In genomic region chr9:100984381-100985310, GRCm38 (mm10) we compare ENCODE assay signal across 19 mouse cellular contexts. TPM values are rescaled to one million over a fixed set of nuclear protein-coding genes. Genes with fewer than 3 reads are reported as not detected.
DNase-seq lines count a peak whose midpoint lies in the region; ATAC-seq and TF ChIP-seq lines count a peak whose summit lies in the region.
"Had no signal": no experiment of that assay in that cellular context is flagged by ENCODE, and none has a peak within 500 bp of the region (broad histone marks: within the 10 kb centered on the region; RNA-seq: fewer than 3 reads in every experiment).

No protein-coding gene starts in this region.

- 94% methylated on average over 25 of the region's 25 CpGs for WGBS in midbrain, embryonic 11.5 days
- 96% methylated on average over 25 of the region's 25 CpGs for WGBS in midbrain, postnatal 0 days
- WGBS in intestine, postnatal 0 days: 82% methylated on average over 25 of the region's 25 CpGs

- no peak for ATAC-seq in midbrain, embryonic 11.5 days (ENCODE audit: low FRiP score)
- ATAC-seq in midbrain, postnatal 0 days (ENCODE audit: low FRiP score): no peak
- 0 out of 2 replicates have a peak, but pooled peaks have one; percentile 46 for ATAC-seq in erythroblast, adult 5-6 weeks (replicated peaks; ENCODE audit: low FRiP score, poor library complexity, severe bottlenecking)
- ATAC-seq in intestine, postnatal 0 days: peak; percentile 95
- ATAC-seq: activated CD4-positive, CD25-positive, alpha-beta regulatory T cell, adult 4 months; forebrain, embryonic 13.5 days; forebrain, postnatal 0 days had no signal

- no peak for TF ChIP-seq CTCF in midbrain, postnatal 0 days (IDR thresholded peaks at IDR 0.05)
- no peak for TF ChIP-seq CTCF in intestine, postnatal 0 days (IDR thresholded peaks at IDR 0.05; ENCODE audit: low read depth)
- TF ChIP-seq CTCF in layer of hippocampus, adult 2 months (conservative IDR thresholded peaks at IDR 0.05): no peak

- no peak overlapping the region for H3K9ac ChIP-seq in midbrain, embryonic 11.5 days (ENCODE audit: low read length)
- no peak overlapping the region for H3K9ac ChIP-seq in midbrain, postnatal 0 days (replicated peaks; ENCODE audit: low read length, poor library complexity, severe bottlenecking)
- no peak overlapping the region for H3K9ac ChIP-seq in intestine, postnatal 0 days (ENCODE audit: low read depth, low read length)
- H3K9ac ChIP-seq: forebrain, embryonic 13.5 days; forebrain, postnatal 0 days; heart, embryonic 15.5 days; hindbrain, embryonic 14.5 days had no signal

- peaks cover 6% of the 10 kb centered on the region for H3K36me3 ChIP-seq in midbrain, embryonic 11.5 days (ENCODE audit: control insufficient read depth, insufficient read depth, low read length)
- H3K36me3 ChIP-seq in midbrain, postnatal 0 days (ENCODE audit: insufficient read depth, low read length): peaks cover 29% of the 10 kb centered on the region
- peaks cover 18% of the 10 kb centered on the region for H3K36me3 ChIP-seq in intestine, postnatal 0 days (ENCODE audit: control insufficient read depth, insufficient read depth)

- H3K4me1 ChIP-seq in midbrain, embryonic 11.5 days (ENCODE audit: control insufficient read depth, insufficient read depth, low read length): no peaks in the 10 kb centered on the region
- H3K4me1 ChIP-seq in midbrain, postnatal 0 days (ENCODE audit: insufficient read depth, low read length): no peaks in the 10 kb centered on the region
- no peaks in the 10 kb centered on the region for H3K4me1 ChIP-seq in intestine, postnatal 0 days (replicated peaks; ENCODE audit: control insufficient read depth, insufficient read depth, low read length)
- H3K4me1 ChIP-seq: forebrain, embryonic 13.5 days; hindbrain, embryonic 10.5 days had no signal

- no peak overlapping the region for H3K4me3 ChIP-seq in midbrain, embryonic 11.5 days (ENCODE audit: low read depth, low read length)
- H3K4me3 ChIP-seq in midbrain, postnatal 0 days (ENCODE audit: low read depth, low read length): no peak overlapping the region
- H3K4me3 ChIP-seq in intestine, postnatal 0 days (ENCODE audit: low read depth, low read length): no peak overlapping the region
- H3K4me3 ChIP-seq in layer of hippocampus, adult 2 months: no peak overlapping the region
- H3K4me3 ChIP-seq: forebrain, embryonic 13.5 days; heart, embryonic 15.5 days; hindbrain, embryonic 10.5 days had no signal

- no peaks in the 10 kb centered on the region for H3K27me3 ChIP-seq in midbrain, embryonic 11.5 days (ENCODE audit: control insufficient read depth, insufficient read depth, low read length)
- H3K27me3 ChIP-seq in midbrain, postnatal 0 days (ENCODE audit: insufficient read depth, low read length): no peaks in the 10 kb centered on the region
- no peaks in the 10 kb centered on the region for H3K27me3 ChIP-seq in intestine, postnatal 0 days (replicated peaks; ENCODE audit: control insufficient read depth, insufficient read depth, low read length)
- H3K27me3 ChIP-seq: forebrain, embryonic 13.5 days; heart, embryonic 15.5 days had no signal

- DNase-seq in midbrain, embryonic 11.5 days (ENCODE audit: low spot score, missing footprints): peak; percentile 23
- no peak for DNase-seq in midbrain, postnatal 0 days (ENCODE audit: low spot score)
- DNase-seq in urinary bladder, adult 2 months (ENCODE audit: low spot score): no peak
- no peak for DNase-seq in layer of hippocampus, adult 2 months (ENCODE audit: low spot score in 2 of 2)
- no peak for DNase-seq in kidney, adult 8-10 months
- DNase-seq: adrenal gland, adult 2 months; adrenal gland, postnatal 25 days; cerebellum, adult 18-20 months; forebrain, postnatal 0 days; gastrocnemius, postnatal 25 days; heart, postnatal 14 days; kidney, adult 11 months had no signal

- no peak overlapping the region for H3K4me2 ChIP-seq in midbrain, embryonic 11.5 days
- no peak overlapping the region for H3K4me2 ChIP-seq in midbrain, postnatal 0 days (ENCODE audit: low read depth, low read length, poor library complexity, severe bottlenecking)
- H3K4me2 ChIP-seq in intestine, postnatal 0 days (replicated peaks; ENCODE audit: low read depth): no peak overlapping the region
- H3K4me2 ChIP-seq: forebrain, embryonic 13.5 days; heart, embryonic 15.5 days; hindbrain, embryonic 14.5 days had no signal

- no peaks in the 10 kb centered on the region; the same call in 1 of the 2 replicates for H3K9me3 ChIP-seq in midbrain, embryonic 11.5 days (ENCODE audit: control insufficient read depth, low read length)
- H3K9me3 ChIP-seq in midbrain, postnatal 0 days (ENCODE audit: low read length): no peaks in the 10 kb centered on the region
- no peaks in the 10 kb centered on the region for H3K9me3 ChIP-seq in intestine, postnatal 0 days (ENCODE audit: control insufficient read depth)
- H3K9me3 ChIP-seq: heart, embryonic 15.5 days had no signal

- no peak overlapping the region for H3K27ac ChIP-seq in midbrain, embryonic 11.5 days (ENCODE audit: low read depth, low read length)
- H3K27ac ChIP-seq in midbrain, postnatal 0 days (ENCODE audit: low read depth, low read length): no peak overlapping the region
- H3K27ac ChIP-seq in intestine, postnatal 0 days (ENCODE audit: low read depth, low read length): peak overlapping the region; percentile 57; the same call in 1 of the 2 replicates
- H3K27ac ChIP-seq in layer of hippocampus, adult 2 months: no peak overlapping the region
- H3K27ac ChIP-seq: forebrain, embryonic 13.5 days; heart, embryonic 15.5 days; hindbrain, embryonic 10.5 days; hindbrain, embryonic 14.5 days had no signal

RNA-seq across cellular contexts. Expression of gene Pccb, which starts 50.1 kb away (rescaled TPM):
- 14.3 and 15.9 TPM in 2 replicates for polyA plus RNA-seq in midbrain, embryonic 11.5 days (2014; fragmentation: Nextera tagmentation; extraction: Ambion mirVana)
- total RNA-seq in midbrain, postnatal 0 days (2014; rRNA removed): 50.7 and 58.1 TPM in 2 replicates
- polyA plus RNA-seq in midbrain, postnatal 0 days (2015; fragmentation: Nextera tagmentation; extraction: Ambion mirVana): 32.5 and 33.5 TPM in 2 replicates
- total RNA-seq in erythroblast, adult 5-6 weeks (2015; ENCODE audit: low replicate concordance): 7.7 and 11.3 TPM in 2 replicates
- 4.9 and 7.4 TPM in 2 replicates for total RNA-seq in erythroblast, adult 5-6 weeks (2017; ENCODE audit: low replicate concordance)
- 30.4 and 31.2 TPM in 2 replicates for polyA plus RNA-seq in intestine, postnatal 0 days (2015; fragmentation: Nextera tagmentation; extraction: Ambion mirVana)
- 56.6 and 61.2 TPM in 2 replicates for polyA plus RNA-seq in urinary bladder, adult 2 months (2012; rRNA removed)
- 10 to 100 TPM; 43.5 to 45.5 TPM for total RNA-seq in layer of hippocampus, adult 2 months (2021)

Comparison
In these comparisons a context has a peak if more than half of its experiments do, and no peak if none do; other contexts are left out.
1. ATAC-seq: peak in erythroblast, adult 5-6 weeks (single experiment) and intestine, postnatal 0 days (single experiment); none in midbrain, embryonic 11.5 days (single experiment) and midbrain, postnatal 0 days (single experiment).